Mouse (Mus musculus): ENCODE measurements at regions not wholly inside any gene's neighbourhood (a gene's known extent, or its start where the extent isn't known, plus 50 kb on each side); places are given as distances from the start of the nearest gene placed in this dataset.

MicroRNAs in the stretch of these regions (microRNA counts, 519-probe panel; counts per million panel counts)
- 3,854 counts per million, percentile 25 among the panel's probes with 10 or more counts for microRNA mmu-miR-29a

Small RNA genes lying in the stretch of these regions (microRNA-seq; reads per million reads assigned to microRNA genes)
- gene Mir29a = 186 reads per million, percentile 58 among the genes with 10 or more reads in this experiment
- 2.1 reads per million, percentile 7 among the genes with 10 or more reads in this experiment for gene Mir29b-1
